In the genomic region with DNA sequence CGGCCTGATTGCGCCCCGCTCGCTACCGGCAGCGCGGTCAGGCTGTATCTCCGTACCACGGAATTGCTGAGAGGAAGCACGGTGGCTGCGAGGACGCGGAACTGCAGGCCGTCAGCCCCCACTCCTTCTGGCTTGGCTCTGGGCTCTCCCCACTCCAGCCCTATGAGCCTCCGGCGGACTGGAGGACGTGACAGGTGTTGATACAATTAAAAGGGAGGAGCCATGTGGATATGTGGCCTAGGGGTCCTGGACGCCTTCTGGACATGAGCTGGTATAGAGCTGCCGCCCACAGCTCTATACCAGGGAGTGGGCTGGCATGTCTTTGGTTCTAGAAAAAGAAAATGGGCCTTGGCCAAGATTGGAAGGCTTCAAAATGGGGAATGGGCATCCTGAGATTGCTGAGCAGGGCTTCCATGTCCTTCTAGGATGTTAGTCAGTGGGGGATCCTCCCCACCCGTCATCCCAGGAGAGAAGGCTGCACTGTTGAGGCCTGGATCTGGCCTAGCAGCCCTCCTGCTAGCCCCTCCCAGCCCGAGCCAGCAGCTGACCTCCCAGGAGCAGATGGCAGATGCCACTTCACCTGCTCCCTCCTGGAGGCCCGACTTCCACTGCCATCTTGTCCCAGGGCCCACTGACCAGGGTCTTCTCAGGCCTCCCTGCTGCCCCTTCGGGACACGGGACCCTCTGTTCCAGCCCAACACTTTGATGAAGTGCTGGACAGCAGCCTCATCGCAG, we compare ENCODE assay signal across 8 mouse cellular contexts. TPM values are rescaled to one million over a fixed set of nuclear protein-coding genes. Genes with fewer than 3 reads are reported as not detected.
DNase-seq lines count a peak whose midpoint lies in the region; ATAC-seq and TF ChIP-seq lines count a peak whose summit lies in the region.

No protein-coding gene starts in this region.

- 7% methylated on average over 24 of the region's 25 CpGs for WGBS in heart, embryonic 16.5 days
- 12% methylated on average over 25 of the region's 25 CpGs for WGBS in intestine, embryonic 15.5 days
- WGBS in neural tube, embryonic 14.5 days: 5% methylated on average over 23 of the region's 25 CpGs

- H3K9me3 ChIP-seq in heart, embryonic 16.5 days (replicated peaks; ENCODE audit: control insufficient read depth, low read length): no peaks in the 10 kb centered on the region
- no peaks in the 10 kb centered on the region for H3K9me3 ChIP-seq in ES-E14 (ENCODE audit: control insufficient read depth, insufficient read depth, low read depth, low read length)
- H3K9me3 ChIP-seq in intestine, embryonic 15.5 days: no peaks in the 10 kb centered on the region; the same call in 1 of the 2 replicates
- H3K9me3 ChIP-seq in neural tube, embryonic 14.5 days (ENCODE audit: control insufficient read depth, low read length): no peaks in the 10 kb centered on the region

- in situ Hi-C loops in ES-E14 (cut with MboI; ENCODE audit: low sequenced_read_pairs in 2 of 2, unreplicated experiment in 2 of 2): no loop called here

- DNase-seq in heart, postnatal 10 days: no peak
- no peak for DNase-seq in ES-E14 (ENCODE audit: low read depth, low spot score)
- DNase-seq in cerebellum, postnatal 36 days: peak; percentile 68 to 77
- DNase-seq in ovary, adult 18-20 months (ENCODE audit: low spot score): no peak
- no peak for DNase-seq in layer of hippocampus, adult 18-20 months (ENCODE audit: low spot score in 2 of 2)

- peak overlapping the region; percentile 67 for H3K9ac ChIP-seq in heart, embryonic 16.5 days (ENCODE audit: low read length)
- H3K9ac ChIP-seq in ES-E14 (ENCODE audit: insufficient read depth, low read depth, low read length, poor library complexity, severe bottlenecking): peak overlapping the region; percentile 69
- peak overlapping the region; percentile 54 for H3K9ac ChIP-seq in intestine, embryonic 15.5 days
- H3K9ac ChIP-seq in neural tube, embryonic 14.5 days (replicated peaks; ENCODE audit: low read depth, low read length): peak overlapping the region; percentile 94

- ATAC-seq in heart, embryonic 16.5 days (replicated peaks; ENCODE audit: extremely low read depth, insufficient read depth, low FRiP score): no peak
- ATAC-seq in intestine, embryonic 15.5 days: no peak; the same call in 1 of the 2 replicates
- ATAC-seq in neural tube, embryonic 14.5 days (ENCODE audit: low read depth): peak; percentile 47; the same call in 1 of the 2 replicates

- peaks cover 12% of the 10 kb centered on the region for H3K4me1 ChIP-seq in heart, embryonic 16.5 days (ENCODE audit: control insufficient read depth, insufficient read depth, low read length)
- H3K4me1 ChIP-seq in ES-E14 (ENCODE audit: control insufficient read depth in 2 of 2, insufficient read depth in 2 of 2, low read length in 2 of 2, poor library complexity in 1 of 2): peaks cover 0 to 5% of the 10 kb centered on the region in 2 experiments; a peak in 2 of 4 replicates
- H3K4me1 ChIP-seq in intestine, embryonic 15.5 days (replicated peaks): peaks cover 16% of the 10 kb centered on the region
- H3K4me1 ChIP-seq in neural tube, embryonic 14.5 days (ENCODE audit: control insufficient read depth, insufficient read depth, low read length): peaks cover 24% of the 10 kb centered on the region

- H3K4me2 ChIP-seq in heart, embryonic 16.5 days (ENCODE audit: low read depth, low read length): peak overlapping the region; percentile 98
- H3K4me2 ChIP-seq in intestine, embryonic 15.5 days (replicated peaks): peak overlapping the region; percentile 99
- peak overlapping the region; percentile 99 for H3K4me2 ChIP-seq in neural tube, embryonic 14.5 days (ENCODE audit: low read depth, low read length)

- peaks cover 55% of the 10 kb centered on the region for H3K27me3 ChIP-seq in heart, embryonic 16.5 days (ENCODE audit: control insufficient read depth, insufficient read depth, low read length)
- H3K27me3 ChIP-seq in intestine, embryonic 15.5 days (replicated peaks): peaks cover 39% of the 10 kb centered on the region
- H3K27me3 ChIP-seq in neural tube, embryonic 14.5 days (ENCODE audit: control insufficient read depth, insufficient read depth, low read length): no peaks in the 10 kb centered on the region

- intact Hi-C loops in heart, postnatal 10 days (cut with DNase I): loop anchor here (10.0 kb wide), 1 partner anchor 215 kb away; no protein-coding TSS in a partner anchor

- peak overlapping the region; percentile 70 for H3K4me3 ChIP-seq in heart, embryonic 16.5 days (ENCODE audit: low read length)
- peak overlapping the region; percentile 68 to 76 for H3K4me3 ChIP-seq in ES-E14 (ENCODE audit: insufficient read depth in 1 of 2, low read depth in 1 of 2, low read length in 2 of 2, poor library complexity in 1 of 2, severe bottlenecking in 1 of 2)
- peak overlapping the region; percentile 66 for H3K4me3 ChIP-seq in intestine, embryonic 15.5 days (replicated peaks)
- H3K4me3 ChIP-seq in neural tube, embryonic 14.5 days (ENCODE audit: low read depth, low read length): peak overlapping the region; percentile 90

- H3K36me3 ChIP-seq in heart, embryonic 16.5 days (ENCODE audit: control insufficient read depth, insufficient read depth): no peaks in the 10 kb centered on the region
- no peaks in the 10 kb centered on the region for H3K36me3 ChIP-seq in ES-E14 (ENCODE audit: control insufficient read depth, insufficient read depth, low read length, poor library complexity, severe bottlenecking)
- H3K36me3 ChIP-seq in intestine, embryonic 15.5 days: no peaks in the 10 kb centered on the region
- no peaks in the 10 kb centered on the region for H3K36me3 ChIP-seq in neural tube, embryonic 14.5 days (ENCODE audit: control insufficient read depth, insufficient read depth, low read length)

- H3K27ac ChIP-seq in heart, embryonic 16.5 days (ENCODE audit: low read length): no peak overlapping the region
- no peak overlapping the region for H3K27ac ChIP-seq in ES-E14 (ENCODE audit: insufficient read depth, low read depth, low read length, poor library complexity, severe bottlenecking)
- H3K27ac ChIP-seq in intestine, embryonic 15.5 days: peak overlapping the region; percentile 56; the same call in 1 of the 2 replicates
- peak overlapping the region; percentile 97 for H3K27ac ChIP-seq in neural tube, embryonic 14.5 days (ENCODE audit: low read depth, low read length)

TF ChIP-seq in ES-E14, 5 proteins besides CTCF, POLR2A, EP300 and RAD21:
- no peak for TF ChIP-seq HCFC1 (IDR thresholded peaks at IDR 0.05; ENCODE audit: borderline replicate concordance, insufficient read depth, low read length)
- TF ChIP-seq MAFK (IDR thresholded peaks at IDR 0.05; ENCODE audit: insufficient read depth, low read depth, low read length): no peak
- TF ChIP-seq CHD2 (IDR thresholded peaks at IDR 0.05; ENCODE audit: low read depth, low read length): no peak
- TF ChIP-seq ZC3H11A (IDR thresholded peaks at IDR 0.05; ENCODE audit: borderline replicate concordance, low read depth, low read length): no peak

RNA-seq across cellular contexts. Expression of a gene that starts 0.9 kb away (rescaled TPM):
- 0.75 and 0.81 TPM in 2 replicates for polyA plus RNA-seq in heart, embryonic 16.5 days (2015; fragmentation: Nextera tagmentation; extraction: Ambion mirVana)
- total RNA-seq in heart, postnatal 10 days (2021): 1 to 10 TPM in 1 of 2 experiments, under 1 TPM in 1; 0.67 to 1.2 TPM
- 1.7 TPM in 2 replicates for total RNA-seq in ES-E14 (2012; rRNA removed)
- 3.1 and 4.1 TPM in 2 replicates for polyA plus RNA-seq in intestine, embryonic 15.5 days (2015; fragmentation: Nextera tagmentation; extraction: Ambion mirVana)
- 35.2 and 39.4 TPM in 2 replicates for polyA plus RNA-seq in neural tube, embryonic 14.5 days (2014; fragmentation: Nextera tagmentation; extraction: Ambion mirVana)
- total RNA-seq in layer of hippocampus, adult 18-20 months (2021): 100 to 1,000 TPM; 664 to 720 TPM

RNA-seq across cellular contexts. Expression of a gene that starts 12.8 kb away (rescaled TPM):
- 25.6 and 26.9 TPM in 2 replicates for polyA plus RNA-seq in heart, embryonic 16.5 days (2015; fragmentation: Nextera tagmentation; extraction: Ambion mirVana)
- total RNA-seq in heart, postnatal 10 days (2021): 10 to 100 TPM; 59.7 to 60.9 TPM
- total RNA-seq in ES-E14 (2012; rRNA removed): 46.1 and 62.7 TPM in 2 replicates
- polyA plus RNA-seq in intestine, embryonic 15.5 days (2015; fragmentation: Nextera tagmentation; extraction: Ambion mirVana): 41.9 and 45.6 TPM in 2 replicates
- 7.3 and 14.3 TPM in 2 replicates for polyA plus RNA-seq in neural tube, embryonic 14.5 days (2014; fragmentation: Nextera tagmentation; extraction: Ambion mirVana)
- total RNA-seq in layer of hippocampus, adult 18-20 months (2021): 10 to 100 TPM; 81.1 to 83.3 TPM

RNA-seq across cellular contexts. Expression of a gene that starts 13.7 kb away (rescaled TPM):
- 18.7 and 19.8 TPM in 2 replicates for polyA plus RNA-seq in heart, embryonic 16.5 days (2015; fragmentation: Nextera tagmentation; extraction: Ambion mirVana)
- 10 to 100 TPM; 10.1 to 12.2 TPM for total RNA-seq in heart, postnatal 10 days (2021)
- 28.6 and 43.4 TPM in 2 replicates for total RNA-seq in ES-E14 (2012; rRNA removed)
- 25.4 and 27.7 TPM in 2 replicates for polyA plus RNA-seq in intestine, embryonic 15.5 days (2015; fragmentation: Nextera tagmentation; extraction: Ambion mirVana)
- 29.5 and 31.8 TPM in 2 replicates for polyA plus RNA-seq in neural tube, embryonic 14.5 days (2014; fragmentation: Nextera tagmentation; extraction: Ambion mirVana)
- 10 to 100 TPM; 22.6 to 26.4 TPM for total RNA-seq in layer of hippocampus, adult 18-20 months (2021)

RNA-seq across cellular contexts. Expression of a gene that starts 14.3 kb away (rescaled TPM):
- 0.26 and 0.54 TPM in 2 replicates for polyA plus RNA-seq in heart, embryonic 16.5 days (2015; fragmentation: Nextera tagmentation; extraction: Ambion mirVana)
- not detected for total RNA-seq in heart, postnatal 10 days (2021)
- total RNA-seq in ES-E14 (2012; rRNA removed): not detected in 2 replicates
- polyA plus RNA-seq in intestine, embryonic 15.5 days (2015; fragmentation: Nextera tagmentation; extraction: Ambion mirVana): not detected in 2 replicates
- 0.55 TPM in 1 of 2 replicates, not detected in the other for polyA plus RNA-seq in neural tube, embryonic 14.5 days (2014; fragmentation: Nextera tagmentation; extraction: Ambion mirVana)
- total RNA-seq in layer of hippocampus, adult 18-20 months (2021): 1 to 10 TPM in 1 of 2 experiments, under 1 TPM in 1; 0.47 to 1.8 TPM

RNA-seq across cellular contexts. Expression of a gene that starts 17.1 kb away (rescaled TPM):
- 65.1 and 68.9 TPM in 2 replicates for polyA plus RNA-seq in heart, embryonic 16.5 days (2015; fragmentation: Nextera tagmentation; extraction: Ambion mirVana)
- 10 to 100 TPM; 37.8 to 38.9 TPM for total RNA-seq in heart, postnatal 10 days (2021)
- 32.8 and 60.6 TPM in 2 replicates for total RNA-seq in ES-E14 (2012; rRNA removed)
- polyA plus RNA-seq in intestine, embryonic 15.5 days (2015; fragmentation: Nextera tagmentation; extraction: Ambion mirVana): 82.5 and 101 TPM in 2 replicates
- polyA plus RNA-seq in neural tube, embryonic 14.5 days (2014; fragmentation: Nextera tagmentation; extraction: Ambion mirVana): 79.9 and 88.4 TPM in 2 replicates
- 10 to 100 TPM; 88.8 to 99.3 TPM for total RNA-seq in layer of hippocampus, adult 18-20 months (2021)

Comparison
In these comparisons a context has a peak if more than half of its experiments do, and no peak if none do; other contexts are left out.
1. H3K27ac ChIP-seq: peak in intestine, embryonic 15.5 days (single experiment) and neural tube, embryonic 14.5 days (single experiment); none in heart, embryonic 16.5 days (single experiment) and ES-E14 (single experiment).
2. DNase-seq: peak in cerebellum, postnatal 36 days (2 of 2); none in heart, postnatal 10 days (0 of 2), ES-E14 (single experiment), ovary, adult 18-20 months (single experiment) and layer of hippocampus, adult 18-20 months (0 of 2).
3. RNA of a gene that starts 0.9 kb away (total RNA-seq): 664 to 720 TPM in layer of hippocampus, adult 18-20 months; 1.7 TPM in ES-E14 and 0.67 to 1.2 TPM in heart, postnatal 10 days; every median in the first group is over 100 times any median in the second.
4. Peak in every context shown above with its lines, with median percentiles within 50 percentile points of each other: H3K4me2 ChIP-seq, H3K4me3 ChIP-seq and H3K9ac ChIP-seq.